Mouse (Mus musculus): ENCODE results near the gene Mchr1. TPM values are rescaled to one million over a fixed set of nuclear protein-coding genes. Genes with fewer than 3 reads are reported as not detected.

Mchr1 gene
- total RNA-seq, 2 experiments from 2014 or later: 21.6 to 23.8 TPM

DNA sequence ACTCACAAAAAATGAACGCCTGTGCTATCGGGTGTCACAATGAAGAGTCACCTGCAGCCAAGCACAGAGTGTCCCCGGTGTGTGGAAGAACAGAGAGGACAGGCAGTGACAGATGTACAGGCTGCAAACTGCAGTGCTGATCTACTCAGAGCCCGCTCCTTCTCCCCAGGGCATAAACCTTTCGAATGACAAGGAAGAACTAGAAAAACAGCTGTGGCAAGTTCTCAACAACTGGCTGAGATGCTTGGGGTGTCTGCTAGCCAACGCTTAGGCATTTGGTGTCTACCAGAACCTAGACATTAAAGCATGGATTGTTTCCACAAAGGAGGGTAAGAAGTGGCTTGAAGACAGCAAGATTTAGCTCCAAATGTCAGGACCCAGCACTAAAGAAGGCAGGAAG lies 9.6 kb upstream of the Mchr1 start:
- no peak for DNase-seq (ENCODE audit: low spot score in 2 of 2)
- intact Hi-C loops (cut with DNase I): no loop called here

DNA sequence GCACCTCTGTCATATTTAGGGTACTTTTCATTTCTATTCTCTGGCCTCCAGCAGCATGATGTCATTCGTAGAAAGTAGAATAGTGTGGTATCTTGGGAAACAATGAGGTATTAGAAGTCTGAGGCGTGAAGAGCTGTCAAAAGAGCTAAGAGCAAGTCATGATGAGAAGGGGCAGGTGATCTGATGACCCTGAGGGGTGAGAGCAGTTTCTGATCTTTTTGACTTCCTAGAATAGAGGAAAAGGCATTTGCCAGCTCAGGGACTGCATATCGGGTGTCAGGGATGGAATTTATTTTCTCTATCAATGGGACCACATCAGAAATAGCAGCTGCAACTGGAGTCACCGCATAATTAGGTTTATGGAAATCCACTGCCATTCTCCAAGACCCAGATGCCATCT lies 8.5 kb upstream of the Mchr1 start:
- no peak for DNase-seq (ENCODE audit: low spot score in 2 of 2)
- intact Hi-C loops (cut with DNase I): no loop called here

DNA sequence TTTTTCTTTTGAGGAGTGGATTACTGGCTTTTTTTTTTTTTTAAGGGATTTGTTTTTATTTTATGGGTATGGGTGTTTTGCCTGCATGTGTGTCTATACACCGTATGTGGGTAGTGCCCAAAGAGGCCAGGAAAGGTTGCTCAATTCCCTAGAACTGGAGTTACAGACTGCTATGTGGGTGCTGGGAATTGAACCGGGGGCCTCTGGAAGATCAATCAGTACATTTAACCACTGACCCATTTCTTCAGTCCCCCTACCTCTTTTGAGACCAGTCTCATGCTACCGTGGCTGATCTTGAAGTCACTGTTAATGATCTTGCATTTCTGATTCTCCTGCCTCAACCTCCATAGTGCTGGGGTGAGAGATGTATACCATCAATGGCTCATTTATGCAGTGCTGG lies 8.0 kb upstream of the Mchr1 start:
- intact Hi-C loops (cut with DNase I): no loop called here
- no peak for DNase-seq (ENCODE audit: low spot score in 2 of 2)

DNA sequence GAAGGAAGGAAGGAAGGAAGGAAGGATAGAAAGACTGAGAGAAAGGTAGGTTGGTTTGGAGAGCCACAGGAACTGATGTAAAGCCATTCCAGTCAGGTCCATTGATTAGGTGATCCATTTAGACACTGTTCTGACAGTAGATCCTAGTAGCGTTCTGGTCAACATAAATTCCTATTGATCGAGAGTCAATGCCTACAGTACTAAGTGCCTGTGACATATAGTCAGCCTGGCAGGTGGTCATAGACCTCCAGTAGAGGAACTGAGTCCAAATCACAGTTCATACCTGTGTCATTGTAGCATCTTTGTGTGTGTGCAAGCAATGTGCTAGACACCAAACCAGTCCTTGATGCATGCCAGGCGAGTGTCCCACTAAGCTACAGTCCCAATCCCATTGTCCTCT lies 7.0 kb upstream of the Mchr1 start:
- intact Hi-C loops (cut with DNase I): no loop called here
- no peak for DNase-seq (ENCODE audit: low spot score in 2 of 2)

DNA sequence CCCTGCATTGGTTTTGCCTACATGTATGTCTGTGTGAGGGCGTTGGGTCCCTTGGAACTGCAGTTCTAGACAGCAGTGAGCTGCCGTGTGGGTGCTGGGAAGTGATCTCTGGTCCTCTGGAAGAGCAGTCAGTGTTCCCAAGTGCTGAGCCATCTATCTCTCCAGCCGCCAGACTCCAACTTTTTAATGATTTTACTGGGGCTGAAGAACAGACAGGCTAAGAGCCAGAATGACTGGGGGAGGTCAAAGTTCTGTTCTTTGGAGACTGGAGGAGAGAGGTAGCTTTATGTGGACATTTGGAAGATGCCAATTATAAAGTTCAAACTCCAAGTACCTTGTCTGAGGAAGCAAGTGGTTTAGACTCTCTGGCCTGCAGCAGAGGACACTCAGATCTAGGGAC lies 5.5 kb upstream of the Mchr1 start:
- intact Hi-C loops (cut with DNase I): no loop called here
- DNase-seq (ENCODE audit: low spot score in 2 of 2): no peak

DNA sequence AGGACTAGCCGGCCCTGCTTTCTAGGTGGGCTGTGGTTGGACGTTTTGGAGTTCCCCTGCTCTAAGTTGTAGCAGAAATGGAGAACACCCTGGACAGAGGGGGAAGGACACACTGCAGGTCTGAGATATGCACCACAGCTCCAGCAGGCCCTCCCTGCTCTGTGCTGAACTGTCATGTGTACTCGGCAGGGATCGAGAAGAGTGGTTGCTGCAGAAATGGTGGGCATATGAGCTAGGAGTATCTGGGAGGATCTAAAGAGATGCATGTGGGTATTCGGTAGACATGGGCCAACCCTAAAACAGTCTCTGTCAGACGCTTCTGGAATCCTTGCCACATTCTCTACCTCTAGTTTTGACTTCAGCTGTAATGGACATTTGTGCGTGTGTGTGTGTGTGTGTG lies 4.0 kb upstream of the Mchr1 start:
- no peak for DNase-seq (ENCODE audit: low spot score in 2 of 2)
- intact Hi-C loops (cut with DNase I): no loop called here

DNA sequence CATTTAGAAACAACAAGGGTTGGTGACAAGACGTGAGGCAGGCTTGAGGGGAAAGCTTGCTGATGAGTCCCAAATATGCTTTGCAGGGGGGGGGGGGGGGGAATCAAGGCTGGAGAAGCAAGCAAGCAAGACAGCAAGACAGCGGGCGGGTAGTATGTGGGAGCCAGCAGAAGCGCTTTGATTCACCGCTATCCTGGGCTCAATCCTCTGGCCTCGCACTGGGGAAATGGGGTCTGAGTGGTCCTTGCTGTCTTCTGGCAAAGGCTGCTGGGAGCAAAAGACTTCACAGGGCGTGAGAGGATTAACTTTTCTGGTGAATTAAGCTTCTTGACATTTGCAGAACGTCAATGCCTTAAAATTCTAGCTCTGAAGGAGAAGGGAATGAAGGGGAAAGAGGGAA lies 763 bp downstream of the Mchr1 start:
- no peak for DNase-seq (ENCODE audit: low spot score in 2 of 2)
- intact Hi-C loops (cut with DNase I): loop anchor here (5.0 kb wide), 2 partner anchors 66 to 101 kb away; no protein-coding TSS in a partner anchor

DNA sequence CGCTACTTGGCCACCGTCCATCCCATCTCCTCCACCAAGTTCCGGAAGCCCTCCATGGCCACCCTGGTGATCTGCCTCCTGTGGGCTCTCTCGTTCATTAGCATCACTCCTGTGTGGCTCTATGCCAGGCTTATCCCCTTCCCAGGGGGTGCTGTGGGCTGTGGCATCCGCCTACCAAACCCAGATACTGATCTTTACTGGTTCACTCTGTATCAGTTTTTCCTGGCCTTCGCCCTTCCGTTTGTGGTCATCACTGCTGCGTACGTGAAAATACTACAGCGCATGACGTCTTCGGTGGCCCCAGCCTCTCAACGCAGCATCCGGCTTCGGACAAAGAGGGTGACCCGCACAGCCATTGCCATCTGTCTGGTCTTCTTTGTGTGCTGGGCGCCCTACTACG lies 2.2 kb downstream of the Mchr1 start:
- intact Hi-C loops (cut with DNase I): loop anchor here (5.0 kb wide), 2 partner anchors 65 to 100 kb away; no protein-coding TSS in a partner anchor
- no peak for DNase-seq (ENCODE audit: low spot score in 2 of 2)

DNA sequence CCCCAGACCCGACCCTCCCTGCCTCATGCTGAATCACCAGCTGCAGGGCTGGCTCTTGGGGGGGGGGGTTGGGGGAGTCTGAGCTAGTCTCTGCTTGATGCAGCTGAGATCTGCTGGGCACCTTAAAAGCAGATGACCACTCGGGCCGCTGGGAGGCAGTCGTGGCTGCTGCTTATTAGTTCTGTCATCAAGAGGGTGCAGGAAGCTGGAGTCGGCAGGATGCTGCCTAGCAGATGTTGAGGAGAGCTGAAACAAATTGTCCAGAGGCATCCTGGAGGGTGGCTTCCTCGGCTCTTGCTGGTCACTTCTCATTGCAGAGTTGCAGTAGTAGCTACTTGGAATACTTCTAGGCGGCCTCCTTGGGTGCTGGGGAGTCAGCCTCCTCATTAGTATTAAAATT lies 4.0 kb downstream of the Mchr1 start:
- intact Hi-C loops (cut with DNase I): loop anchor here (5.0 kb wide), 2 partner anchors 63 to 98 kb away; no protein-coding TSS in a partner anchor

DNA sequence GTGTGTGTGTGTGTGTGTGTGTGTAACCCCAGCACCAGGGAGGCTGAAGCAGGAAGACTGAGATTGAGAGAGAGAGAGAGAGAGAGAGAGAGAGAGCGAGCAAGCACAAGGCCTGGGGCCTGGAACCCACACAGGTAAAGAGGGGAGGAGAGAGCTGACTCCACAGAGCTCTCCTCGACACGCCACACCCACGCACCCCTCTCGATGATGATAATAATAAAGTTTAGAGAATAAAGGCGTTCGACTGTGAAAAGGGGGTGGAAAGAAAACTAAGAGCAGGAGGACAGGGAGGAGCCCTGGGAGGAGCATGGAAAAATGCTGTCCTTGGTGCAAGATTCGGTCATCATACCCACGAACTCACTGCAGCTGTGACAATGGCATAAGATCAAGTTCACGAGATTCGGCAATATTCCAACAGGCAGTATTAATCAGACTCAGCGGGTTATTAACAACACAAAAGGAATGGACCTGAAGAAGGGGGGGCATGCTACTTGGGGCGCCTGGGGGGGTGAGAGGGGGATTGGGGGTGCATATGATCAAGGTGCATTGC lies 4.6 kb downstream of the Mchr1 start:
- no peak for DNase-seq (ENCODE audit: low spot score in 2 of 2)
- intact Hi-C loops (cut with DNase I): loop anchor here (5.0 kb wide), 2 partner anchors 62 to 97 kb away; no protein-coding TSS in a partner anchor

More for the DNA sequence above, 4.0 kb downstream of the Mchr1 start:
- no peak for DNase-seq (ENCODE audit: low spot score in 2 of 2)

DNA sequence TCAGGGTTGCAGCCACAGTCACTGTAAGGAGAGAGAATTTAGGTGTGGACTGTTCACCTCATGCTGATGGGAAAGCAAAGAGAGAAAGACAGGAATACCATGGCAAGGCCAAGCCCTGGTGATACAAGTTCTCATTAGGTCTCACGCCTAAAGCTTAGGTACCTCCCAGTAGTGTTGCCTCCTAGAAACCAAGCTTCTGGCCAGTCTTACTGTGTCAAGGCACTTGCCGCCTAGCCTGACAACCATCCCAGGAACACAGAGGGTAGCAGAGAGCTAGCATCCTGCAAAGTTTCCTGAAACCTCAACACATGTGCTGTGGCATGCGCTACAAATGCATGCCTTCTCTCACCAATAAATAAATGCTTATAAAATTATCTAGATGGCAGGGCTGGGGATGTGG lies 11.6 kb downstream of the Mchr1 start:
- intact Hi-C loops (cut with DNase I): no loop called here
- no peak for DNase-seq (ENCODE audit: low spot score in 2 of 2)

DNA sequence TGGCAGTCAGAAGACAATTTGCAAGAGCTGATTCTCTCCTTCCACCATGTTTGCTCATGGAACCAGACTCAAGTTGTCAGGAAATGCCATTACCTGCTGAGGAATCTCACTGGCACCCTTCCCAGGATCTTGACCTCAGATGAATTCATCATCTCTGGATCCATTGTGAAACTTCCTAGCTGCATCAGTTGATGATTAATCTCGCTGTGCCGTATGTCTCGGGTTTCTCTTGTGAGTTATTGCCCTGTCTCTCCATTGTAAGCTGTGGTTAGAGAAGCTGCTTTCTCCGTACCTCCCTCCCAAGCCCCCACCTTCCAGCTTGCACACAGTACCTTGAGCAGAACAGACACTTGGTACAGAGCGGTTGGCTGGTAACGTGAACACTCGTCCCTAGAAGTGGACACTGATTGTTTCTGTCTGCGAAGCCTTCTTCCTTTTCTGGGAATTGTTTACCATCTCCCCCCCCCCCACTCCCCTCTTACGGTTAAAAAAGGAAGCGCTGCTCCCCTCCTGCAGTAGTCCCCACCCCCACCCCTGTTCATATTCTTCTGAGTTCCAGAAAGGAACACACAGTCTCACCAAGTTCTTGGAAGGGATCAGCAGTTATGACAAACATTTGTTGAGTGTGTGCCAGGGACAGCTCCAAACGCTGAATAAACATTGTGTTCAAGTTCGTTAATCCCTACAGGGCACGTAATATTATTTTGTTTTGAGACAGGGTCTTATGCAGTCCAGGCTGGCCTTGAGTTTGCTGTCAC lies 12.5 kb downstream of the Mchr1 start:
- DNase-seq (ENCODE audit: low spot score in 2 of 2): no peak
- intact Hi-C loops (cut with DNase I): no loop called here

DNA sequence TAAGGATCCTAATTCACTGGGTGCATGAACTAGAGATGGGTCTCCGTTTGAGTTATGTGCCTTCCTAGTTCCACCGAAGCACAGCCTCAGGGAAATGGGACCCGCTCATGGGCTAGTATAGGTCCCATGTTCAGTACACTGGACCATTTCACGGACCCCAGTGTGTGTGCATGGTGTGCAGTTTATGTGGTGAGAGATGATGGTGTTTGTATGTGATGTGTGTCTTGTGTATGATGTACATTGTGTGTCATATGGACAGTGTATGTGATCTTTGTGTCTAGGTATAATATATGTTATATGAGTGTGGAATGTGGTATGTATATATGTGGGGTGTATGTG lies 13.0 kb downstream of the Mchr1 start:
- no peak for DNase-seq (ENCODE audit: low spot score in 2 of 2)
- intact Hi-C loops (cut with DNase I): no loop called here

DNA sequence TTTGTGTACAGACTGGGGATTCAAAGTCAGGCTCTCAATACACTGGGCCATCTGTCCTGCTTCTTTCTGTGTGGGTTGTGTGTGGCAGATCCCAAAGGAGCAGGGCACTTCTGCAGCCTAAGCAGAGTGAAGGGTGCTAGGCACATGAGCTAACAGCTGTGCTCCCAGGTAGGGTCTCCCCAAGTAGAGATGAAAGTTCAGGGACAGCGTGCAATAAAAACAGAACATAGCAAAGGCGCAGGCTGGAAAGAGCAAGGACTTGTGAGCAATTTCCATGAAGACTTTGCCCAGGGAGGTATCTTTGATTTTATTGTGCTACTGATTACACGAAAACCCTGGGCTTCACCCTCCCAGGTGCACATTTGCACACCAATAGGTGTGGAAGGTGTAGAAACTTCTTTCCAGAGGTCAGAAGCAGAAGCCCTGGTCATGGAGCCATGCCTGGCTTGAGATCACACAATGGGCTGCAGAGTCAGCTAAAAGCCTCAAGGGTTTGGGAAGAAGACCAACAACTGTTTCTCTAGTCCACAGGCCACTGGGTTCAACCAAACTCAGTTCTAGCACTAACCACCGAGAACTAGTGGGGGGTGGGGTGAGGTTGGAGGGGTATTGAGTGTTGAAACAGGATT lies 13.8 kb downstream of the Mchr1 start:
- no peak for DNase-seq (ENCODE audit: low spot score in 2 of 2)
- intact Hi-C loops (cut with DNase I): no loop called here

DNA sequence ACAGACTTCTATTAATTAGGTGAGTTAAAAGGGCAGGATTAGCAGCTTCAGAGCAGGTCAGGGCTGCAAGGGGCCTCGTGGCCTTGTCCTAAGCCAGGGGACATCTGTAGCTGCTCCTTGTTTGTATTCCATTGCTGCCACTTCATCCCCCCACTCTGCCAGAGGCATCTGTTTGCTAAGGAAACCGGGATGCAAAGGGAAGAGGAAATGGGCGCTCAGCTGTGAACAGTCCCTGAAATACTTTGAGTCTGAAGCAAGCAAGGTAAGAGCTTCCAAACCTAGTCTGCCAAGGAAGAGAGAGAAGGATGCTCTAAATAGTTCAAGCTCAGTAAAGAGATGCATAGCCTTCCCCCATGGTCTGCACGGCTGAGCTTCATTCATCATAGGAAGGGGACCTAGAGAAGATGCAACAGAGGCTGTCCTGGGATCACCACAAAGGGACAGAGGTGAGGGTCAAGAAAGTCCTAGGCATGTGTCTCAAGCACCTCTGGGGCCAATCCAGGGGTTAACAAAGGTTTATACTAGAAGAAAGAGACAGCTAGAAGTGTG lies 17.4 kb downstream of the Mchr1 start:
- intact Hi-C loops (cut with DNase I): no loop called here
- DNase-seq (ENCODE audit: low spot score in 2 of 2): no peak

DNA sequence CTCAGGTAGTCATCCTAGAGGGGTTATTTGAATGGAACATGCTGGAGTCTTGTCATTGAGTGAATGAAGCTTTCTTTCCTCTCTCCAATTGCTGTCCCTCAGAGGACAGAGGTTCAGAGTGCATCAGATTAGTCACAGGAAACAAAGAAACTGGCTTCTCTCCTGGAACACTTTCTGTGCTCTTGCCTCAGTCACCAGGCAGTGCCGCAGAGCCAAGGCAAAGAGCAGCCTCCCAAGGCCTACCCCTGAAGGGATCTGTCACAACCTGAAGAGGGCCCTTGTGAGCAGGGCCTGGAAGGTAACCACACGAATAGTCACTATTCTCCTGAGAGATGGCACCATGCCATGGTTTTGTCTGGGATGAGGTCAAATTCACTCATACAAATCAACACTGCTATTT lies 18.3 kb downstream of the Mchr1 start:
- intact Hi-C loops (cut with DNase I): no loop called here
- DNase-seq (ENCODE audit: low spot score in 2 of 2): no peak

DNA sequence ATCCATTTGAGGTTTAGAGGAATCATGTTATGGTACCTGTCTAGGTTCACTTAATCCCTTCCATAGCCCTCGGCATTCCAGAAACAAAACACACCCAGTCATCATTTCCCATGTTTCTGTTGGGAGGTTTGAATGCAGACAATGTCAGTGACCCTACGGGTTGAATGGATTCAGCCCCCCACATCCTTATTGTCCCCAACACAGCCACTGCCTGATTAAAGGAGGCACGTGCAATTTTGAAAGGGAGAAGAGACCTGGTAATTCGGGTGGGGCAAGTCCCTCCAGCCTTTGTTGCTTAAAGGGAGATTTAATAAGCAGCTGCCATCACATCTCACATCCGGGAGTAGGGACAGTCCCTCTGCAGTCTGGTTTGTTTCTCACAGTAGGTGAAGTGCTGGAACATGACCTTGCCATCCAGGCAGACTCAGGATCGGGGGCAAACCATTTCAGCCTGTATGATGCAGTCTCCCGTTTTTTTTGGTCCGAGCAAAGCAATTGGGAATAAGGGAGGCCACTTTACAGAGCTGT lies 18.9 kb downstream of the Mchr1 start:
- intact Hi-C loops (cut with DNase I): no loop called here
- no peak for DNase-seq (ENCODE audit: low spot score in 2 of 2)

DNA sequence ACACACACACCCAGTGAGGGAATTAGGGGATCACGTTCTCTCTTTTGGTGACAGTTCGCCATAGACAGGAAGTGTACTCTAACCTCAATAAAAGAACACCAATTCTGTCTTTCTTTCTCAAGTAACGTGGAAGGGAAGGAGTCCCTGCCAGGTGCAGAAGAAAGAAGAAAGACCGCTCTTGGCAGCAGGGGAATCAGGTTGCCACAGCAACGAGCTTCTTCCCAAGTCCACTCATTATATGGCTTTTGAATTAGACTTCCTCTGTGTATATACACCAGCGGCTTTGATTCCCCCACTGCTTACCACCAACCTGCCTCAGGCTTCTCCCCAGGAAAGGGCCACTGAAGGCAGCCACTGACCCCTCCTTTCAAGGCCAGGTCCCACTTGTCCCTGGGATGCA lies 19.8 kb downstream of the Mchr1 start:
- intact Hi-C loops (cut with DNase I): no loop called here
- DNase-seq (ENCODE audit: low spot score in 2 of 2): no peak

DNA sequence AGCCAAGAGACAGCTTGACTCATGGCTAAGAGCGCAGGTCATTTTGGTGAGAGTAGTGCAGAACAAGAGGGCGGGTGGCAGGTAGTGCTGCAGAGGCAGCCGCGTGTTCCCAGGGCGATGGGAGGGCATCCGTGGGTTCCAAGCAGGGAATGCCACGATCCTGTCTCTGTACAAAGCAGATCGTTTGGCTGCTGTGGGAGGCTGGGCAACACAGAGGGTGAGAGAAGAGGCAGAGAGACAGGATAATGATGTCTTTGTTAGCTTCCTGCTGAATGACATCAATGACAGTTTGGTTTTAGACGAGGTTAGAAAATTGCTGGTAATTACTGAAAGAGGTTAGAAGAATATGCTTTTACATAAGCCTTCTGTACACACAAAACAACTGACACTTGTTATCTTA lies 23.0 kb downstream of the Mchr1 start:
- DNase-seq (ENCODE audit: low spot score in 2 of 2): no peak
- intact Hi-C loops (cut with DNase I): no loop called here

DNA sequence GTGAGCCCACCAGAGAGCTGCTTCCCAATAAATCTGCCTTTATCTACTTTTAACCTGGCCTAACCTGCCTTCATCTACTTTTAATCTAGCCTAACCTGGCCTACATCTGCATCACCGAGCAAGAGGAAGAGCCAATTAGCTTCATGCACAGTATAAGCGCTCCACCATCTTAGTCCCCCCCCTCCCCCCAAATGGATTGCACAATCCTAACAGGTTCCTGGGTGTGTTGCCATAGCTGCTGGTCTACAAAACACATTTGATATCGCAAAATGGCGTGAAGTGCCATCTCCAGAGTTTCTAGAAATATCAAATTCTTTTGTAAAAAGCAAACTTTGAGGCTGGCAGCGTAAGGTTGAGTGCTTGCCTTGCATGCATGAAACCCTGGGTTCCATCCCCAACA lies 24.0 kb downstream of the Mchr1 start:
- no peak for DNase-seq (ENCODE audit: low spot score in 2 of 2)
- intact Hi-C loops (cut with DNase I): no loop called here

DNA sequence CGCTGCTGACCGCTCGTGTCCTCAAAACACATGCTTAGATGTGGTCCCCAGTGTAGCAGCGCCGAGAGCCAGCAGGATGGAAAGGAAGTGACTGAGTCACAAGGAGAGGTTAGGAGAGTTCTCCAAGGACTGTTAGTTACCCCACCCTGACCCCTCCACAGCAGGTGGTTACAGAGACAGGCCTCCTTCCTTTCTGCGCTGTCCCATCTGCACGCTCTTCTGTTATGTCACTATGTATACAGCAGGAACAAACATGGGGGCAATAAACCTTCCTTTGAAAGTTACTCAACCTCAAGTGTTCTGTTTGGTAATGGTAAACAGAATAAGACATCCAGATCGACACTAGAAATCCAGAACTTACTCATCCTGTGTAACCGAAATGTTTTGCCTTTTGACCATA lies 24.9 kb downstream of the Mchr1 start:
- intact Hi-C loops (cut with DNase I): no loop called here
- no peak for DNase-seq (ENCODE audit: low spot score in 2 of 2)
